Mouse (Mus musculus) C3H10T1/2 (cell line): Measurements from ENCODE around the gene Hpcal4. TPM values are rescaled to one million over a fixed set of nuclear protein-coding genes. Genes with fewer than 3 reads are reported as not detected.

Source experiments
- polyA plus RNA-seq, 2 experiments: library from polyadenylated mRNA; unstranded; fragments of >200 nt; fragmentation: generic; extraction: Trizol; gene quantifications; one replicate each; pipeline ENCODE4 v1.2.1; 2012; ENCODE audit warnings: missing spikeins in 2 of 2

The Hpcal4 gene
- not detected for polyA plus RNA-seq

DNA sequence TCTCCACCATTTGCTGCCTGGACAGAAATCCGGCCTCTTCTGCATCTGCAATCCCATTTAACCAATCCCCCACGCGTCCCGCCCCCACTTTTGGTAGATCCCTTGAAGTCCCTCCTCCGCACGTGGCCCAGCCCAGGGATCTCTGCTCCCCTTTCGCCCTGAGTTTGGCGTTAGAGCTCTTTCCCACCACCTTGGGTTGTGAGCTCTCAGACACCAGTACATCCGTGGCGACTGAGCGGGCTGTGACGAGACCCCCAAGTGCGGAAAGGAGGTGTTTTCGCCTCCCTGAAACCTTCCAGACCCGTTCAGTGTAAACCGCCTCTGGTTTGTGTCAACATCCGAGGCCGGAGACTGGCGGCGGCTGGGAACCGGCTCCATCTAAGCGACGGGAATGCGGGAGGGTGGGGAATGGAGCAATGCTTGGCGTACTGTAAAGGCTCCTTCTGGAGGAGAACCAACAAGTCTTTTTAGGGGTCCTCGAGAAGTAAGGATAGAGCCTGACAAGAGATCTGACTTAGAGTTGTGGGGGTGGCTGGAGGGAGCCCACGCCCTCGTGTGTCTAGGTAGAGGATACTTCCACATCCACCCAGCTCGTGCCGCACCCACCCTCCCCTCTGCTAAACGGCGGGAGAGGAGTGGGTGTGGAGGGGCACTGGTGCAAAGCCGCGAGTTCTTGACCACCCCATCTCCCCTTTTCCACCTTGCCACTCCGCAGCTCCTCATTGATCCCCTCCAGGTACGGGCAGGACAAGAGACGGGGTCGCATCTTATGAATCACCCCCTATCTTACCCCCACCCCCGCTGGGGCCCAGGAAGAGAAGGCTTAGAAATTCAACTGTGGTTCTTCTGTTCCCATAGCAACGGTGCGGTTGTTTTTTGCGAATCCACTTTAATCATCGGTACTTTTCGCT lies at the start of gene Hpcal4:
Gene Hpcal4, plus strand, starts transcription at position 900 of the 911 bp plus-strand sequence.

GRCm38 (mm10) chr4:123139513-123140154 lies 43.4 kb upstream of the Hpcal4 start, which contains the start of gene Ppie:
Ppie (minus strand) TSS chr4:123139951.

DNA sequence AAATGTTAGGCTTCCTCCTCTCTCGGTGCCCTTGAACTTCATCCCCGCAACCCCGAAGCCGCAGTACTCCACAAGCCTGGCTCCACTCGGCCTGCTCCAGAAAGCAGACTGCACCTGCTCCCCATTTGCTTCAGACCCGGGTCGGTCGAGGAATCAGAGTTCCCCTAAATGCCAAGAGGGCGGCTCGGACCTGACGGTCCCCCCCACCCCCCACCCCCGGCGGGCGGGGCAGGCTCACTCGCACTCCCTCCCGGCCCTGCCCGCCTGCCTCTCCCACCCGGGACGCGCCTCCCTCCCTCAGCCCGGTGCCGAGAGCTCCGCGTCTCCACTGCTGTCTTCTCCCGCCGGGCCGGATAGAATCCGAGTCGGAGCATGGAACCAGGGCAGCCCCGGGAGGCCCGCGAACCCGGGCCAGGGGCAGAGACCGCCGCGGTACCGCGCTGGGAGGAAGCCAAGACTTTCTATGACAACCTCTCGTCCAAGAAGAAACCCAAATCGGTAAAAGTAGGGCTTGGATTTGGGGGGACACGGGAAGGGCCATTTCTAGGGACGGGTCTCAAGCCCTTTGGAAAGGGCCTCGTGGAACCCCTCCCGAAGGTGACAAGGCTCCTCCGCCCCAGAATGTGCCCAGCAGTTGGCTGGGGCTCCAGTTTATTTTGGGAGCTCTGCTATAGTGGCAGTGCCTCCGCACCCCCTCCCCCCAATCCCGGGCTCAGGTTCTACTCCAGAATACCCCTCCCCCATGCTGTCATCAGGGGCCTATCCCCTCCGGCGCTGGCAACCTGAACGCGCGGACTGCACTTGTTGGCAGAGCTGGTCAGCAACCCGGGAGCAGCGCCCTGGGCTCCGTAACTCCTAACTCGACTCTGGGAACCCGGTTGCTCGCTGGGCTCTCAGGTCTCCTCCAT lies 18.4 kb downstream of the Hpcal4 start, which contains the start of gene Nt5c1a:
Gene Nt5c1a, plus strand, starts transcription at position 319 of the 908 bp plus-strand sequence.

GRCm38 (mm10) chr4:123233492-123234084 lies 50.6 kb downstream of the Hpcal4 start, which contains the start of gene Heyl:
Heyl (plus strand) TSS chr4:123233556.

Other genes starting within 250 kb of the Hpcal4 start
- gene Mfsd2a, start 222.0 kb upstream of the Hpcal4 start, polyA plus RNA-seq, result under 1 TPM in 1 of 2 experiments, not detected in 1; 0.02 TPM
- under 1 TPM; 0.17 to 0.43 TPM for gene Mycl, start 187.6 kb upstream of the Hpcal4 start, polyA plus RNA-seq
- 1 to 10 TPM; 1.3 to 7.9 TPM for gene Trit1, start 166.6 kb upstream of the Hpcal4 start, polyA plus RNA-seq
- gene Bmp8b, start 78.1 kb upstream of the Hpcal4 start, polyA plus RNA-seq, result under 1 TPM in 1 of 2 experiments, not detected in 1; 0.02 TPM
- not detected for gene Oxct2b, start 67.0 kb upstream of the Hpcal4 start, polyA plus RNA-seq
- 10 to 100 TPM; 54.0 to 69.1 TPM for gene Ppie, start 43.3 kb upstream of the Hpcal4 start, polyA plus RNA-seq
- not detected for gene Nt5c1a, start 18.3 kb downstream of the Hpcal4 start, polyA plus RNA-seq
- under 1 TPM in 1 of 2 experiments, not detected in 1; 0.01 TPM for gene Heyl, start 50.3 kb downstream of the Hpcal4 start, polyA plus RNA-seq
- 100 to 1,000 TPM in 1 of 2 experiments, 10 to 100 TPM in 1; 87.7 to 112 TPM for gene Pabpc4, start 79.1 kb downstream of the Hpcal4 start, polyA plus RNA-seq
- not detected for gene Oxct2a, start 140.4 kb downstream of the Hpcal4 start, polyA plus RNA-seq
- not detected for gene Bmp8a, start 160.0 kb downstream of the Hpcal4 start, polyA plus RNA-seq